Mouse (Mus musculus): ENCODE data around the gene Uqcc1.

Uqcc1 gene

DNA sequence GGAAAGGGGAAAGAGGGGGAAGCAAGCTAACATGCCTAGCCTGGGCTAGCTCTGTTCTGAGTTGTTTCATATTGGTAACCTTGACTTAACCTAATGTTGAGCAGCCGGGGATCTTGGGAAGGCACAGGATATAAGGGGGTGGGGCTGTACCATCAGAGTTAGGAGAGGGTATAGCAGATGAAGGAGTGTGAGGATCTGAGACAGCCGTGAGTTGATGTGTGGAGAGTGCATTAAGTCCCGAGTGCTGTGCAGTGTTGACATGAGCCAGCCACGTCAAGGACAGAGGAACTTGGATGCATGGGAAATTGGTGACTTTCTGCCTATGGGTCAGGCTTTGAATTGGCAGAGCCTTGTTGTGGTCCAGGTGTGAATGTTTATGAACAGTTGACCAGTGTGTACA, 117.5 kb downstream of the Uqcc1 start:
- DNase-seq (ENCODE audit: low spot score) = no peak

- peak; percentile 74 for DNase-seq (ENCODE audit: low spot score)
Observed at GRCm38 (mm10) chr2:155811821-155812396, 118.2 kb downstream of the Uqcc1 start.

DNA sequence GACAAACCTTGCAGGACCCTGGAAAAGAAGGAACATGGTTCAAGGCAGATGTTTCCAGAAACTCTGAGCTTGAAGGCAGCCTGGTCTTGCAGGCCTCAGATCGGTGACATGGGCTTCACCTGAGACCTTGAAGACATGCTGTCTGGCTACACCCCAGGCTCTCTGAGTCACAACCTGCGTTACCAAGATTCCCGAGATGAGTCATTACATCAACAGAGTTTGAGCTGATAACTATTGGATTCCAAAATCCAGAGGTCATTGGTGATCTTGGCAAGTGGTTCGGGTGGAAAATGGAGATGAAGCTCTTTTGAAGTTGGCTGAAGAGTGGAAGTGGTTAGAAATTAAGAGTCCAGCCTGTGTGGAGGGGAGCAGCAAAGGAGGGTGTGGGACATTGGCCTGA, 120.5 kb downstream of the Uqcc1 start:
- no peak for DNase-seq (ENCODE audit: low spot score)

DNA sequence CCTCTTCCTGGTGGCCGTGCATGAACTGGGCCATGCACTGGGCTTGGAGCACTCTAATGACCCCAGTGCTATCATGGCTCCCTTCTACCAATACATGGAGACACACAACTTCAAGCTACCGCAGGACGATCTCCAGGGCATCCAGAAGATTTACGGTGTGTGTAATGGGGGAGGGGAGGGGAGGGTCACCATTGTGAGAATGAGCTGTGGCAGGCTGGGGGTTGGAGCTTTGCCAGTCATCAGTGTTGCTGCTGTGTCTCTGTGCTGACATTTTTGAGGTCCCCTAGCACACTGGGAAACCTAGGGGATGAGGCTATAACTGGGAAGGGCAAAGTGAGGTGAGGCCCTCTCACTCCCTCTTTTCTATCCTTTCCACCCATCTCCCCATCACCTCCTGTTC, 122.7 kb downstream of the Uqcc1 start:
- no peak for DNase-seq (ENCODE audit: low spot score)

- DNase-seq (ENCODE audit: low spot score) = no peak
Observed at GRCm38 (mm10) chr2:155806548-155806947, 123.6 kb downstream of the Uqcc1 start.

DNA sequence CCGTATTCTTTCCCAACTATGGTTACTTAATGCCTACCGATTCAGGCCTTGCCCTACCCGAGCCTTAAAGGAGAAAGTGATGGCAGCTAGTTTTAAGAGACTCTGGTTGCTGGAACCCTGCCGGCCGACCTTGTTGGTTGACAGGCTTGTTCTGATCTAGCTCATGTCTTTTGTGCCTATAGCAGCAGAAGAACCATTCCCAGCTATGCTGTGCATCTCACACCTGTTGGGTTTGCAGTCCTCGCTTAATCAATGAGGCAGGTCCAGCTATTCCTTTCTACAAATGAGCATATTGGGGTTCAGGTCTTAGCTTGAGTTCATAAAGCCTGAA, 124.2 kb downstream of the Uqcc1 start:
- no peak for DNase-seq (ENCODE audit: low spot score)

DNA sequence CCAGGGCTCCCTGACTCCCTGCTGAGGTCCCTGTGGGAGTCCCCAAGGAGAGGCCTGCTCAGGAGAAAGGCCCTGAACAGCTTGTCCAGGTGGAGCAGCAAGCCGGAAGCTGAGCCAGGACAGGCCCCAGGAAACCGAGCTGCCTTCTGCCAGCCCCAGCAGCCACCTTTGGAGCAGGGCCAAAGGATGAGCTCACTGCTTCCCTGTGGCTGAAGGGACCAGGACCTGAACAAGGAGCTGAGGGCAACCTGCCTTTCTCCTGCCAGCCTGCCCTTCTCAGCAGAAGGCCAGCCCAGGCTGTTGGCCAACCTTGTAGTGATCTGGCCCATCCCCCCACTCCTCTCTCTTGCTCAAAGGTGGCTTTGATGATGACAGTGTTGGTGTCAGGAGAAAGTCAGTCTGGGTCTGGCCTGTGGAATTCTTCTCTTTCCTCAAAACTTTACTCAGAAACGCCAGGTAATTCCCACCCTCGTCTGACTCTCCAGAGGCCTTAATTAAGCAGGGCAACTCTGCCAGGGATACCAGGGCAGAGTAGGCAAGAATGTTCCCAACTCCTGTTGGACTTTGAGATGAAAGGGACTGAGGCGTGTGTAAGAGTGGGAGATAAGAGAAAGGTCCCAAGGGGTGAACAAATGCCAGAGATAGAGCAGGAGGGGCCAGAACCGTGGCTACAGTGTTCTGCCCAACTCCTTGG, 124.7 kb downstream of the Uqcc1 start:
- no peak for DNase-seq (ENCODE audit: low spot score)

GRCm38 (mm10) chr2:155804053-155804452, 126.1 kb downstream of the Uqcc1 start:
- no peak for DNase-seq (ENCODE audit: low spot score)

GRCm38 (mm10) chr2:155802761-155803160, 127.3 kb downstream of the Uqcc1 start:
- DNase-seq (ENCODE audit: low spot score) = no peak

DNA sequence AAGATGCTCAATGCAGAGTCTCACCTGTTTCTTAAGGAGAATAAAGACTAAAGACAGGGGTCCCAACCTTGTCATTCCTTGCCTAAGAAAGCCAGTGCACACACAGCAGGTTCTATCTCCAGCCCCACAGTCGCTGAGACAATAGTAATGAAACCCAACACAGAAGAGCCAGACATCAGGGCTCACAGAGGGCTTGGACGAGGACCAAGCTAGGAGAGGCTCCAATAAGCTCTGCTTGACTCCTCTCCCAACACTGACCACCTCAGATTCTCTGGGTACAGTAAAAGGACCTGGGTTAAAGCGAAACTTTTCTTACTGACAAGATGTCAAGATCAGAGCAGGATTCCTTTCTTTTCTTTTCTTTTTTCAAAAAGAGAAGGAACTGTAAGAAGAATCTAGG, 131.5 kb downstream of the Uqcc1 start:
- DNase-seq (ENCODE audit: low spot score) = no peak
